Mouse (Mus musculus) forebrain, postnatal 0 days (tissue): Measurements from ENCODE around the gene Serpinf1. TPM values are rescaled to one million over a fixed set of nuclear protein-coding genes. Genes with fewer than 3 reads are reported as not detected.
A peak's percentile ranks its signal among the peaks of the same experiment; 100 is the strongest.

Experiments
- ATAC-seq: fragments of 200-750 bp; cut with Nextera tagmentation; 2 replicates; pipeline ENCODE4 v1.8.0; 2017; ENCODE audit warnings: mild to moderate bottlenecking, moderate library complexity
- DNase-seq: peaks from one replicate; pipeline ENCODE4 v3.0.0-alpha.2; 2015
- H3K27ac ChIP-seq: fragments of 300-500 bp; sonication (generic); 2 replicates; pipeline ENCODE4 v1.5.1; 2014; ENCODE audit warnings: low read depth, mild to moderate bottlenecking, antibody characterized with exemption, low read length, moderate library complexity, mixed read lengths
- H3K27me3 ChIP-seq: fragments of 300-500 bp; sonication (generic); 2 replicates; pipeline ENCODE4 v1.6.1; 2014; ENCODE audit warnings: mild to moderate bottlenecking, low read length, mixed read lengths; ENCODE audit not compliant: insufficient read depth
- H3K36me3 ChIP-seq: fragments of 300-500 bp; sonication (generic); 2 replicates; pipeline ENCODE4 v1.6.1; 2014; ENCODE audit warnings: mild to moderate bottlenecking, moderate library complexity; ENCODE audit not compliant: insufficient read depth
- H3K4me1 ChIP-seq: fragments of 300-500 bp; sonication (generic); 2 replicates; pipeline ENCODE4 v1.6.1; 2014; ENCODE audit warnings: antibody characterized with exemption; ENCODE audit not compliant: insufficient read depth
- H3K4me2 ChIP-seq: fragments of 300-500 bp; sonication (generic); 2 replicates; pipeline ENCODE4 v1.6.1; 2014; ENCODE audit warnings: low read depth, mild to moderate bottlenecking, moderate library complexity
- H3K4me3 ChIP-seq: fragments of 300-500 bp; sonication (generic); 2 replicates; pipeline ENCODE4 v1.5.1; 2014; ENCODE audit warnings: low read depth, low read length, mixed read lengths
- H3K9ac ChIP-seq: fragments of 300-500 bp; sonication (generic); 2 replicates; pipeline ENCODE4 v1.6.1; 2014; ENCODE audit warnings: mild to moderate bottlenecking
- H3K9me3 ChIP-seq: fragments of 300-500 bp; sonication (generic); 2 replicates; pipeline ENCODE4 v1.6.1; 2016; ENCODE audit warnings: low read length
- CTCF ChIP-seq: sonication (generic); IDR thresholded peaks from 2 replicates; pipeline ENCODE4 v1.5.1; 2016; ENCODE audit warnings: antibody characterized with exemption, control low read depth, low read depth
- WGBS: fragments of 180-500 bp; shearing (Covaris S2); extraction: QIAGEN DNeasy Blood & Tissue Kit; methylation state at CpG from one replicate; pipeline ENCODE4 v1.1.7; 2014; 5-methylcytosine and 5-hydroxymethylcytosine counted together
- polyA plus RNA-seq: library from polyadenylated mRNA; unstranded; fragments of >200 nt; fragmentation: Nextera tagmentation; extraction: Ambion mirVana; gene quantifications from 2 replicates; pipeline ENCODE4 v1.2.1, GENCODE M21; 2015
- total RNA-seq: library from RNA; depleted of rRNA; stranded (reverse); fragments of >200 nt; gene quantifications from 2 replicates; pipeline ENCODE4 v1.2.3, GENCODE M21; 2014

Gene Serpinf1
- total and polyA plus RNA-seq, 2 experiments from 2014 or later, result 44.6 to 53.3 TPM

- WGBS, result 89% methylated on average over 3 of the region's 3 CpGs
- Histone ChIP-seq H3K27ac (no peak overlapping the region), H3K9me3 (no peaks in the 10 kb centered on the region), H3K4me3 (no peak overlapping the region), H3K4me1 (no peaks in the 10 kb centered on the region), H3K9ac (no peak overlapping the region), H3K4me2 (no peak overlapping the region), H3K27me3 (no peaks in the 10 kb centered on the region), H3K36me3 (peaks cover 18% of the 10 kb centered on the region; the same call in 1 of the 2 replicates)
- no peak for ATAC-seq
- TF ChIP-seq CTCF, result no peak
- no peak for DNase-seq
Measured at GRCm38 (mm10) chr11:75439951-75440350, 17.4 kb upstream of the Serpinf1 start.

- H3K4me1 ChIP-seq, result no peaks in the 10 kb centered on the region
- no peak for ATAC-seq
- H3K4me3 ChIP-seq, result no peak within 1 kb of the TSS
- no peaks in the 10 kb centered on the region for H3K9me3 ChIP-seq
- H3K27me3 ChIP-seq, result no peaks in the 10 kb centered on the region
- H3K27ac ChIP-seq, result no peak within 1 kb of the TSS
- no peak within 1 kb of the TSS for H3K4me2 ChIP-seq
- 88% methylated on average over 6 of the region's 6 CpGs for WGBS
- no peak for TF ChIP-seq CTCF
- DNase-seq, result no peak
- H3K36me3 ChIP-seq, result peaks cover 16% of the 10 kb centered on the region; the same call in 1 of the 2 replicates
- H3K9ac ChIP-seq, result no peak within 1 kb of the TSS
Measured at GRCm38 (mm10) chr11:75439363-75439762, 16.9 kb upstream of the Serpinf1 start, which contains the start of gene Serpinf2. Serpinf2 (minus strand) TSS chr11:75439591.

- 92% methylated on average over 3 of the region's 3 CpGs for WGBS
Measured at GRCm38 (mm10) chr11:75438804-75439203, 16.3 kb upstream of the Serpinf1 start.

GRCm38 (mm10) chr11:75438194-75438593 is 15.7 kb upstream of the Serpinf1 start:
- peaks cover 13% of the 10 kb centered on the region; the same call in 1 of the 2 replicates for H3K36me3 ChIP-seq
- no peak overlapping the region for H3K4me2 ChIP-seq
- H3K4me3 ChIP-seq, result no peak overlapping the region
- no peak overlapping the region for H3K9ac ChIP-seq
- no peaks in the 10 kb centered on the region for H3K27me3 ChIP-seq
- no peaks in the 10 kb centered on the region for H3K9me3 ChIP-seq
- H3K27ac ChIP-seq, result no peak overlapping the region
- no peak for ATAC-seq
- TF ChIP-seq CTCF, result no peak
- no peak for DNase-seq
- 81% methylated on average over 13 of the region's 13 CpGs for WGBS
- no peaks in the 10 kb centered on the region for H3K4me1 ChIP-seq

More at GRCm38 (mm10) chr11:75438804-75439203, 16.3 kb upstream of the Serpinf1 start:
- Histone ChIP-seq H3K9ac (no peak overlapping the region), H3K27ac (no peak overlapping the region), H3K4me3 (no peak overlapping the region), H3K4me2 (no peak overlapping the region), H3K9me3 (no peaks in the 10 kb centered on the region), H3K27me3 (no peaks in the 10 kb centered on the region), H3K4me1 (no peaks in the 10 kb centered on the region), H3K36me3 (peaks cover 13% of the 10 kb centered on the region; the same call in 1 of the 2 replicates)
- TF ChIP-seq CTCF, result no peak
- ATAC-seq, result no peak
- DNase-seq, result no peak

- H3K27ac ChIP-seq, result no peak overlapping the region
- DNase-seq, result no peak
- no peak overlapping the region for H3K4me2 ChIP-seq
- no peak for ATAC-seq
- WGBS, result 87% methylated on average over 5 of the region's 5 CpGs
- H3K9me3 ChIP-seq, result no peaks in the 10 kb centered on the region
- 0 out of 2 replicates have a peak, but pooled peaks cover 7% of the 10 kb centered on the region for H3K4me1 ChIP-seq
- no peak overlapping the region for H3K9ac ChIP-seq
- no peaks in the 10 kb centered on the region for H3K36me3 ChIP-seq
- no peak overlapping the region for H3K4me3 ChIP-seq
- H3K27me3 ChIP-seq, result no peaks in the 10 kb centered on the region
- TF ChIP-seq CTCF, result peak; percentile 19; the same call in 1 of the 2 replicates
Measured at GRCm38 (mm10) chr11:75434138-75434537, 11.6 kb upstream of the Serpinf1 start.

- H3K9ac ChIP-seq, result no peak overlapping the region
- 24% methylated on average over 11 of the region's 11 CpGs for WGBS
- no peak overlapping the region for H3K27ac ChIP-seq
- H3K27me3 ChIP-seq, result no peaks in the 10 kb centered on the region
- H3K4me3 ChIP-seq, result no peak overlapping the region
- ATAC-seq (peak; percentile 98), DNase-seq (peak; percentile 81)
- no peaks in the 10 kb centered on the region for H3K36me3 ChIP-seq
- TF ChIP-seq CTCF, result no peak
- H3K9me3 ChIP-seq, result no peaks in the 10 kb centered on the region
- no peak overlapping the region for H3K4me2 ChIP-seq
- H3K4me1 ChIP-seq, result 0 out of 2 replicates have a peak, but pooled peaks cover 7% of the 10 kb centered on the region
Measured at GRCm38 (mm10) chr11:75431307-75431706, 8.8 kb upstream of the Serpinf1 start.

- DNase-seq (no peak), ATAC-seq (no peak)
- Histone ChIP-seq H3K36me3 (no peaks in the 10 kb centered on the region), H3K27ac (no peak overlapping the region), H3K9ac (no peak overlapping the region), H3K4me2 (no peak overlapping the region), H3K4me3 (no peak overlapping the region), H3K4me1 (0 out of 2 replicates have a peak, but pooled peaks cover 7% of the 10 kb centered on the region), H3K27me3 (no peaks in the 10 kb centered on the region), H3K9me3 (no peaks in the 10 kb centered on the region)
- WGBS, result 85% methylated on average over 9 of the region's 9 CpGs
- no peak for TF ChIP-seq CTCF
Measured at GRCm38 (mm10) chr11:75429019-75429705, 6.7 kb upstream of the Serpinf1 start.
